Mouse (Mus musculus) CH12.LX (cell line): Measurements from ENCODE around the gene Tepp.

Source experiments
- CTCF ChIP-seq, 2 experiments: IDR thresholded peaks in 1 of 2; conservative IDR thresholded peaks in 1 of 2; 2 replicates each; pipeline ENCODE4 v1.5.1; 2011 to 2012; ENCODE audit warnings: low read depth in 2 of 2, low read length in 2 of 2, improper control_type of control experiment in 1 of 2, inconsistent platforms in 1 of 2, mild to moderate bottlenecking in 1 of 2, moderate library complexity in 1 of 2
- POLR2A ChIP-seq: IDR thresholded peaks from 2 replicates; pipeline ENCODE4 v1.6.1; 2011; ENCODE audit warnings: low read depth, mild to moderate bottlenecking, improper control_type of control experiment, low read length

DNA sequence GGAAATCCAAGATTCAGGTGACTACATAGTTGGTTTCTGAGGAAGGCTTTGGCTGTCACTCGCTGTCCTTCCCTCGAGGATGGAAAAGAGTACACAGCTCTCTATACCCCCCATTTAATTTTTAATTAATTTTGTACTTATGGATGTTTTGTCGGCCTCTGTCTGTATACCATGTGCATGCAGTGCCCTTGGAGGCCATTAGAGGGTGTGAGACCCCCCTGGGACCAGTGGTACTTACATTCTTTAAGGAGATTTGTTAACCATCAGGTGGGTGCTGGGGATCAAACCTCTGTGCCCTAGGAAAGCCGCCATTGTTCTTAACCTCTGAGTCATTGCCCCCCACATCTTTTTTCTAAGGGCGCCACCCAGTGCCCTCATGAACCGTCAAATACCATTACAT lies 34.3 kb downstream of the Tepp start:
- TF ChIP-seq POLR2A (no peak), CTCF (conservative IDR thresholded peaks at IDR 0.05 in 1 of 2, IDR thresholded peaks at IDR 0.05 in 1 of 2; ENCODE audit: low read depth in 2 of 2, low read length in 2 of 2) (peak in 1 of 2 experiments; percentile 52; a peak in 2 of 4 replicates)
